Mouse (Mus musculus) G1E (cell line): ENCODE results near the gene Gm1043.

Source experiments
- CTCF ChIP-seq: IDR thresholded peaks from 2 replicates; pipeline ENCODE4 v1.5.1; 2012; ENCODE audit warnings: low read depth, low read length, inconsistent platforms, mixed read lengths
- GATA2 ChIP-seq: IDR thresholded peaks from 2 replicates; pipeline ENCODE4 v1.6.1; 2012; ENCODE audit warnings: low read depth, low read length, inconsistent platforms, borderline replicate concordance

DNA sequence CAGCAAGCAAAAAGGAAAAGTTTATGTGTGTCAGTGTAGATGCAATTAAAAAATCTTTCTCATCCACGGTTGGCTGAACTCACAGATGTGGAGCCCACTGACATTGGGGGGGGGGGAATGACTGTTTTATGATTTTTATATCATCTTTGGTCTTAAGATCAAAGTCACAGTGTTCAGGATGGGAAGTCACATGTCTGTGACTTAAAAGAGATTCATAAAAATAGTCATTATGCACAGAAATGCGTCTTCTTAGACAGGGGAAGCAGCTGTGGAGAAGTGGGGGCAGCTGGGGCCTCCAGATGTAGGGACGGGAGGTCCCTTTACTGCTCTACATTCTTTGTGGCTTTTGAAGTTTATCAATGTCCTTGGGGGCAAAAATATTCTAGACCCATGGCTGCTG lies 28.7 kb upstream of the Gm1043 start:
- TF ChIP-seq CTCF (no peak), GATA2 (no peak)
